Mouse (Mus musculus) limb, embryonic 11.5 days (tissue): Measurements from ENCODE around the gene Gm572. TPM values are rescaled to one million over a fixed set of nuclear protein-coding genes. Genes with fewer than 3 reads are reported as not detected.

ENCODE experiments used
- ATAC-seq: fragments of 200-750 bp; cut with Nextera tagmentation; 2 replicates; pipeline ENCODE4 v1.8.0; 2017; ENCODE audit warnings: low read depth; ENCODE audit not compliant: insufficient number of reproducible peaks, low FRiP score, low TSS enrichment
- DNase-seq: peaks from one replicate; pipeline ENCODE4 v3.0.0-alpha.2; 2015; ENCODE audit warnings: low spot score
- H3K27ac ChIP-seq: fragments of 300-500 bp; sonication (generic); replicated peaks from 2 replicates; pipeline ENCODE4 v1.5.1; 2014; ENCODE audit warnings: low read depth, mild to moderate bottlenecking, low read length
- H3K27me3 ChIP-seq: fragments of 300-500 bp; sonication (generic); 2 replicates; pipeline ENCODE4 v1.6.1; 2014; ENCODE audit warnings: mild to moderate bottlenecking, low read length, mixed read lengths; ENCODE audit not compliant: control insufficient read depth, insufficient read depth
- H3K36me3 ChIP-seq: fragments of 300-500 bp; sonication (generic); 2 replicates; pipeline ENCODE4 v1.6.1; 2014; ENCODE audit warnings: mild to moderate bottlenecking, low read length, moderate library complexity, mixed read lengths; ENCODE audit not compliant: control insufficient read depth, insufficient read depth
- H3K4me1 ChIP-seq: fragments of 300-500 bp; sonication (generic); 2 replicates; pipeline ENCODE4 v1.6.1; 2014; ENCODE audit warnings: low read length, mixed read lengths; ENCODE audit not compliant: control insufficient read depth, insufficient read depth
- H3K4me2 ChIP-seq: fragments of 300-500 bp; sonication (generic); 2 replicates; pipeline ENCODE4 v1.6.1; 2014; ENCODE audit warnings: low read depth, mild to moderate bottlenecking, moderate library complexity; ENCODE audit not compliant: severe bottlenecking
- H3K4me3 ChIP-seq: fragments of 300-500 bp; sonication (generic); 2 replicates; pipeline ENCODE4 v1.5.1; 2014; ENCODE audit warnings: low read depth, low read length
- H3K9ac ChIP-seq: fragments of 300-500 bp; sonication (generic); 2 replicates; pipeline ENCODE4 v1.6.1; 2014; ENCODE audit warnings: mild to moderate bottlenecking, low read length
- H3K9me3 ChIP-seq: fragments of 300-500 bp; sonication (generic); 2 replicates; pipeline ENCODE4 v1.6.1; 2016; ENCODE audit warnings: low read length; ENCODE audit not compliant: control insufficient read depth
- WGBS: fragments of 180-500 bp; shearing (Covaris S2); extraction: QIAGEN DNeasy Blood & Tissue Kit; methylation state at CpG from one replicate; pipeline ENCODE4 v1.1.7; 2014; 5-methylcytosine and 5-hydroxymethylcytosine counted together
- polyA plus RNA-seq: library from polyadenylated mRNA; unstranded; fragments of >200 nt; fragmentation: Nextera tagmentation; extraction: Ambion mirVana; gene quantifications from 2 replicates; pipeline ENCODE4 v1.2.1, GENCODE M21; 2014

Gm572 gene
- polyA plus RNA-seq, 1 experiment from 2014 or later, result not detected

DNA sequence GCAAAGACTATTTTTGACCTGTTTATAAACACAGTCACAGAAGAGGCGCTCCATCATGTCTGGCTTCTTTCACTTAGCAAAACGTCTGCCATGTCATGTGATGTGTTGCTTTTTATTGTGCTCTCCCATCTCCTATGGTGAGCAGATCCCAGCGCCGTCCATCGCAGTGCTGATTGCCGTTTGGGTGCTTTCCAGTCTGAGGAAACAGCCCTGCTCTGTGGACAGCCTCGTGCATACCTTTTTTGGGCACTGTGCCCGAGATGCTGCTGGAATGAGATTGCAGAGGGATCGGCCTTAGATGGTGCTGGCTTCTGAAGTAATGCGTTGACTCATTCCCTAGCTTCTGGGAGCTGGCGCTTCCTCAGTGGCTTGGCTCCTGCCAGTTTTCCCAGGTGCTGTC lies 3.5 kb downstream of the Gm572 start:
- ATAC-seq (no peak), DNase-seq (no peak)
- Histone ChIP-seq H3K36me3 (no peaks in the 10 kb centered on the region), H3K4me3 (no peak overlapping the region), H3K4me2 (no peak overlapping the region), H3K4me1 (no peaks in the 10 kb centered on the region), H3K9ac (no peak overlapping the region), H3K27me3 (no peaks in the 10 kb centered on the region), H3K9me3 (no peaks in the 10 kb centered on the region), H3K27ac (no peak overlapping the region)
- 69% methylated on average over 11 of the region's 11 CpGs for WGBS

DNA sequence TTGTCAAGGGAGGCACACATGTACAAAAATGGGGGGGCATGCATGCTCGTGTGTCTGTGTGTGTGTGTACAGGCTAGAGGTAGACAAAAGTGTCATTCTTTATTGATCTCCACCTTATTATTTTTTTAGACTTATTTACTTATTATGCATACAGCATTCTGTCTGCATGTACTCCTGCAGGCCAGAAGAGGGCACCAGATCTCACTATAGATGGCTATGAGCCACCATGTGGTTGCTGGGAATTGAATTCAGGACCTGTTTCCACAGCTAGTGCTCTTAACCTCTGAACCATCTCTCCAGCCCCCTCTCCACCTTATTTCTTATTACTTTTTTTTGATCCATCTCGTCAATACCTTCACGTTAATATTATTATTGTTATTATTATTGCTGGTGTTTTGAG lies 6.2 kb downstream of the Gm572 start:
- 62% methylated on average over 3 of the region's 3 CpGs for WGBS
- ATAC-seq, result no peak

DNA sequence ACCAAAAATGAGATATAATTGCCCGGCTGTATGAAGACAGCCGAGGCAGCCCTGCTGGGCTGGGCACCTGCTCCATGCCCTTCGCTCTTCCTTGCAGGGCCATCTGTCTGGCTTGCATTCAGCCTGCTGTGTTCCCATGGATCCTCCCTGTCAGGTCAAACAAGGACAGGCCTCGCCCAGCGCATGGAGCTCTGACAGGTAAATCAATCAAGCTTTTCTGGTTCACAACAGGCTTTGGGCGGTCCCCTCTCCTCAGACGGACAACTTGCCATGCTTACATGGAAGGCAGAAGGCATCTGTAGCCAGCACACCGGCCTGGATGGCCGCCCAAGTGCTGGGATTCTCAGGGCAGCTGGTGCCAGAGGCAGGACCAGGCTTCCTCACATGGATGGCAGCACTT lies 7.9 kb downstream of the Gm572 start:
- Histone ChIP-seq H3K27me3 (no peaks in the 10 kb centered on the region), H3K9me3 (no peaks in the 10 kb centered on the region), H3K4me2 (no peak overlapping the region), H3K4me3 (no peak overlapping the region), H3K9ac (no peak overlapping the region), H3K27ac (no peak overlapping the region), H3K4me1 (no peaks in the 10 kb centered on the region), H3K36me3 (no peaks in the 10 kb centered on the region)
- whole genome bisulfite sequencing, result 71% methylated on average over 9 of the region's 9 CpGs
- ATAC-seq (no peak), DNase-seq (no peak)

More for the DNA sequence above, 6.2 kb downstream of the Gm572 start:
- Histone ChIP-seq H3K4me3 (no peak overlapping the region), H3K27me3 (no peaks in the 10 kb centered on the region), H3K9ac (no peak overlapping the region), H3K4me1 (no peaks in the 10 kb centered on the region), H3K27ac (no peak overlapping the region), H3K36me3 (no peaks in the 10 kb centered on the region), H3K9me3 (no peaks in the 10 kb centered on the region), H3K4me2 (no peak overlapping the region)
- DNase-seq, result no peak

DNA sequence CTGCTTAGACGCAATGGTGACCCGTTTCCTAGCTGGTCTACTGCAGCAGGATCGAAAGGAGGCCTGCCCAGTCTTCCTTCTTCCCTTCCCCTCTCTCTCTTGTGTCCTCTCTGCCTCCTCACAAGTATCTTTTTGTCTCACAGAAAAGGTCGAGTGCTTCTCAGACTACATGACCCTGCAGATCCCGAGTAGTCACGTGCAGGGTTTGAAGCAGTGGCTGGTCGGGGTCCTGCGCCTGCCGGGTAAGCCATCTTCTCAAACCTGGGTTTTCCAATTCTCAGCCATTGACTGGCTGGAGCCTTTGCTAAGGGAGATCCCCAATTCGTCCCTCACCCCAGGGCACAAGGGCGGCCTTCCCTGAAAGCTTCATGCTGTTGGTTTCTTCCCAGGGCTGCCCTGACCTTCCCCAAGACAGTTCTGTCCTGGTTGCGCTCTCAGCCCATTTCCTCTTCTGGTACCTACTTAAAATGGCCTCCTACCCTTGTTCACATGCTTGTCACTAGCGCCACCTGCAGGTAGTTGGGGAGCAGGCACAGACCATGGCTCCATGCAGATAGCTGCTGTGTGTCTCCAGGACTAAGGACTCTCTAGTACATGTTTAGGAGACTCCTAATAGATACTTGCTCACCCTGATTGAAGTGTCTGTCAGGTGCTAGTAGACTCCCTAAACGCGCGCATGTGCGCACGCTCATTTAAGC lies 11.7 kb downstream of the Gm572 start:
- WGBS, result 88% methylated on average over 18 of the region's 18 CpGs

DNA sequence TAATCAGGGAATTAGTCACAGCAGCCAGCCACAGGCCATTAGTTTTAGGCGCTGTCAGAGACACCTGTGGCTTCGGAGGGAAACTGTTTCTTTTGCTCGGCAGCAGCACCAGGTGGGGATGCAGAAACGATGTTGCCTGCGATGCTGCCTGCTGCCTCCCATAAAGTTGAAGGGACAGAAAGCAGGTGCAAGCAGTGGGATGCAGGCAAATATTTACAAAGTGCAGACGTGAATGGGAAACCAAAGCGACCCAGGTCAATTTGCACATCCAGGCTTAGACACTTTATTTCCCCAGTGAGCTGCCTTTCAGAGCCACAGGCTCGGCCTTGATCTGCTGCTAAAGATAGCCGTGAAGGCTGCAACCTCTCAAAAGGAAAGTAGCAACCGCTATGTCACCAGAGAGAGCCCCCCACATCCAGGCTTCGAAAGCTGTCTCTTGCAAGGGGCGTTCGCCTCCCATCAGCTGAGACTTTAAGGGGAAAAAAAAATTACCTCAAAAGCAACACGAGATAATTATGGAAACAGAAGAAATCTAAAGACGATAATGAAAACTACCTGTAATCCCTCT lies 13.7 kb downstream of the Gm572 start:
- Histone ChIP-seq H3K9me3 (no peaks in the 10 kb centered on the region), H3K4me2 (no peak overlapping the region), H3K27ac (no peak overlapping the region), H3K27me3 (no peaks in the 10 kb centered on the region), H3K4me3 (no peak overlapping the region), H3K4me1 (no peaks in the 10 kb centered on the region; the same call in 1 of the 2 replicates), H3K36me3 (no peaks in the 10 kb centered on the region), H3K9ac (no peak overlapping the region)
- 39% methylated on average over 15 of the region's 15 CpGs for WGBS
- DNase-seq (no peak), ATAC-seq (no peak)

More for the DNA sequence above, 11.7 kb downstream of the Gm572 start:
- no peak overlapping the region for H3K4me2 ChIP-seq
- H3K9me3 ChIP-seq, result no peaks in the 10 kb centered on the region
- H3K4me1 ChIP-seq, result no peaks in the 10 kb centered on the region
- DNase-seq (peak; percentile 54), ATAC-seq (no peak)
- H3K36me3 ChIP-seq, result no peaks in the 10 kb centered on the region
- no peak overlapping the region for H3K4me3 ChIP-seq
- no peak overlapping the region for H3K27ac ChIP-seq
- no peak overlapping the region for H3K9ac ChIP-seq
- H3K27me3 ChIP-seq, result no peaks in the 10 kb centered on the region

DNA sequence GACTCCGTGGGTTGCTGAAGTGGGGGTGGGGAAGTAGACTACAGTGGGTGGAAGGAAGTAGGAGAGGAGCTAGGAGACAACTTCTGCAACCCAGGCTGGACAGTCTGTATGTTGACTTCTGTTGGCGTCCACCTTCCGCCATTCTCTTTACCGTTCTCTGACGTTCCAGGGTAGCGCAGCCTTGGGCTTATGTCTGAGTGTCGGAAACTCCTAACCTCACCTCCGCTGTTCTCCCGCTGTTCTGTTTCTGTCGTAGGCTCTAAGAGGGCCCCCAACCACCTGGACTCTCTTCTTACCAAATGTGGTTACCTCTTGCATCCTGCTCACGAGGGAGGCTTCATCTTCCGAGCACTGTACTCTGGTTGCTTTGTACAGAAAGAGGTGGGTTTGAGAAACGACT lies 14.7 kb downstream of the Gm572 start:
- Histone ChIP-seq H3K4me2 (no peak overlapping the region), H3K9ac (no peak overlapping the region), H3K4me1 (peaks cover 10% of the 10 kb centered on the region), H3K36me3 (no peaks in the 10 kb centered on the region), H3K4me3 (no peak overlapping the region), H3K9me3 (no peaks in the 10 kb centered on the region), H3K27ac (no peak overlapping the region), H3K27me3 (no peaks in the 10 kb centered on the region)
- no peak for ATAC-seq
- no peak for DNase-seq
- WGBS, result 86% methylated on average over 13 of the region's 13 CpGs

DNA sequence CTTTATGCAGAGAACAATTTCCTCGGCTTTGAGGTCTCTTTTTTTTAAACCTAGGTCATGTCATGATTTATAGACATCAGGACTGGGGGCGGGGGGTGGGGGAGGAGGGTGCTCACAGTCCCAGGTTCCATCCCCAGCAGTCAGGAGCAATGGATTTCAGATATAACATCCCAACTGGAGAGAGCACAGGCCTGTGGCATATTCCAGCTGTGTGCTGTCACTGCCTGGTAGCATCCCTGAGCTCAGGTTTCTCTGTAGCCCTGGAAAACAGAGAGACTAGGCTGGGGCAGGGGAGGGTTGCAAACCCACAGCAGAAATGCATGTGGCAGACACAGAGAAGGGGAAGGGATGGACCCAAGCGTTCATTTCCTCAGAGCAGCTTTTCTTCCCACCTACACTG lies 17.1 kb downstream of the Gm572 start:
- Histone ChIP-seq H3K27ac (no peak overlapping the region), H3K9ac (no peak overlapping the region), H3K4me1 (peaks cover 21% of the 10 kb centered on the region), H3K27me3 (no peaks in the 10 kb centered on the region), H3K4me3 (no peak overlapping the region), H3K36me3 (no peaks in the 10 kb centered on the region), H3K9me3 (no peaks in the 10 kb centered on the region), H3K4me2 (no peak overlapping the region)
- DNase-seq (no peak), ATAC-seq (no peak)
- WGBS, result 47% methylated on average over 3 of the region's 3 CpGs

DNA sequence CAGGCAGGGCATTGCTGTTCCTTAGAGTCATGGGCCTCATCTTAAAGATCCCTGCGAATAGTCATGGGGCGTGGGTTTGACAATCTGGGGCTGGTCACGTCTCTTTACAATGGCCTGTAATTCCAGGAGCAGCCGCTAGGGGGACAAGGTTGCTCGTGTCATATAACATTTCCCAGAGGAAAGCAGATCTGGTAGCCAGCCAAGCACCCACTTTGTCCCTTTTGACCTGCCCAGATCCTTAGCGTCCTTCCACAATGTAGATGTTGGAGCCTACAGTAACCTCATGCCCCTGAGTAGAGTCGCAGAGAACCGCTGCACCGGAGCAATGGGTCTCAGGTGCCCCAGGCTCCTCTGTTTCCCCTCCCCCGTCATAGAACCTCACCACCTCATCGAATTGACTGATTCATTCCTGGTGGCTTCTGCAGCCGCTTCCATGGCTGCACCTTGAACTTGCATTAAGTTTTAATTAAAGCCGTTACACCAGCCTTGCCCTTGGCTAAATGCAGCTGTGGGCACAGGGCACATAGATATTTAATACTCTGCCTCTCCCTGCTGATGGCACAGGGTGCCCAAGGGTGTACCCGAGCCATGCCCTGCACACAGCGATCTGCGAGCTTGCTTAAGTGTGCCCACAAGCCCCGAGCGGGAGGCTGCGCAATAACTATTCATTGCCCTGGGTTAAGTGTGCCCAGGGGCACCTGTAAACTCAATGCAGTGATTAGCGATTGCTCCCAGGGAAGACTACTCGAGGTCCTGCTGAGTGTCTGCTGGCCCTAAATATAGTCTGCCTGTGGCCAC lies 19.2 kb downstream of the Gm572 start:
- Histone ChIP-seq H3K4me1 (peaks cover 21% of the 10 kb centered on the region), H3K27ac (no peak overlapping the region), H3K9me3 (no peaks in the 10 kb centered on the region), H3K4me2 (peak overlapping the region; percentile 13; the same call in 1 of the 2 replicates), H3K4me3 (no peak overlapping the region), H3K9ac (no peak overlapping the region; the same call in 1 of the 2 replicates), H3K36me3 (no peaks in the 10 kb centered on the region), H3K27me3 (no peaks in the 10 kb centered on the region)
- peak; percentile 92 for DNase-seq
- ATAC-seq, result no peak
- 35% methylated on average over 21 of the region's 21 CpGs for WGBS
